Mouse (Mus musculus): ENCODE measurements at regions not wholly inside any gene's neighbourhood (a gene's known extent, or its start where the extent isn't known, plus 50 kb on each side); places are given as distances from the start of the nearest gene placed in this dataset.

GRCm38 (mm10) chrX:52668679-52669078 lies 54.9 kb upstream of the Gpc3 start:
- no peak for DNase-seq (ENCODE audit: low read depth, low spot score)

- peak; percentile 28 for DNase-seq (ENCODE audit: low read depth, low spot score)
Measured at GRCm38 (mm10) chrX:52679045-52679444, 65.3 kb upstream of the Gpc3 start.

GRCm38 (mm10) chrX:52694392-52694791 lies 80.6 kb upstream of the Gpc3 start:
- DNase-seq (ENCODE audit: low read depth, low spot score) = peak; percentile 5

GRCm38 (mm10) chrX:52699615-52700014 lies 85.9 kb upstream of the Gpc3 start:
- DNase-seq (ENCODE audit: low read depth, low spot score) = no peak

- DNase-seq (ENCODE audit: low read depth, low spot score) = peak; percentile 37
Measured at GRCm38 (mm10) chrX:52717495-52717894, 73.5 kb upstream of the Ccdc160 start.

GRCm38 (mm10) chrX:52738116-52738515 lies 52.9 kb upstream of the Ccdc160 start:
- DNase-seq (ENCODE audit: low read depth, low spot score) = no peak

All from ES-CJ7 (cell line).